Mouse (Mus musculus) adrenal gland, postnatal 25 days (tissue): ENCODE measurements around the gene Eif4e3. TPM values are rescaled to one million over a fixed set of nuclear protein-coding genes. Genes with fewer than 3 reads are reported as not detected.

ENCODE experiments used
- DNase-seq: peaks from one replicate; pipeline ENCODE4 v3.0.0; 2021; ENCODE audit warnings: mixed read lengths
- total RNA-seq: library from RNA; stranded (reverse); gene quantifications from 2 replicates; pipeline ENCODE4 v1.2.3, GENCODE M21; 2021

Eif4e3 gene
- total RNA-seq, 1 experiment from 2014 or later, result 22.0 TPM

DNA sequence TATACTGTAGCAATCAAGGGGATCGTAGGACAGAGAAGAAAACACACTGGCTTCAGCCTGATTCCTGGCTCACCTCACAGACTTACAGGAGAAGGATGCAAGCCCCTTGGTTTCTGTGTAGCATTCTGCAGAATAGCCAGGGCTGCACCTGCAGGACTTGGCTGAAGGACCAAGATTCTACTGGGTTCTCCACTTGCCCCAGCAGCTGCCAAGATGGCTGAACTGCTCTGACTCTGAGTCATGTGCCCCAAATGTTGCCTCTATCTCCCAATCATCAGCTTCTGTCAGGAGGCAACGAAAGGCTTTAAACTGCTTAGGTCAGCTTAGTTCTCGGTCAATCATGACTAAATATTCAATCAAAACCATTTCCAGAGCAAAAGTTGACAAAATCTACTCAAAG is 42.0 kb downstream of the Eif4e3 start:
- DNase-seq, result no peak

DNA sequence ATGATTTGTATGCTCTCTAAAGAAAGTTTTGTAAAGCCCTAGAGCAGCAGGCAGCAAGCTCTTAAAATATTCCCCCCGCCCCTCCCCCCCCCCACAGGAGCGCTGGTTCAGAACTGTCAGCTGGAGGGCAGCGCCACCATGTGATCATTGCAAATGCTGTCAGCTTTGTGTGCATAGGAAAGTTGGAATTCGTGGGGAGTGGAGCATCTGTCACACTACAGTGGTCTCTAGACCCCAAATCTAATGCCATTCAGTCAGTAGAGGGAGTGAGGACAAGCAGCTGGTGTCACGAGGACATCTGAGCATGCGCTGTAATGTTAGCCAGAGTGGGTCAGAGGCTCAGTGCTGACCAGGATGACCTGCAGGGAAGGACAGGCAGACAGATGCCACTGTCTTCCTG is 42.9 kb downstream of the Eif4e3 start:
- DNase-seq, result peak; percentile 24

DNA sequence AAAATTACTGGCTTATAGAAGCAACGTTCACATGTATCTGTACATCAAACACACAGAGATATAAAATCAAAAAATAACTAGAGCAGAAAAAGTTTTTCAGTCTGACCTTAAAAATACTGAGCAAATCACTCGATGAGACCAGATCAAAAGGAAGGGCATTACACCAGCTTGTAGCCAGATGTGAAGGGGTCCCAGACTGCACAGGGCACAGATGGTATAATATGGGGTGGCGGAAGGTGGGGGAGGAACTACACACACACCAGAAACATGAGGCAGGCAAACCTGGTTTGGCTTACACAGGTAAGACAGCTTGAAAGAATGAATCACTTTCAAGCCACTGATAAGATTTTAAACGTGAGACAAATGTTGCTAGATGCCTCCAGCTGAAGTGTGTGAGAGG is 45.4 kb downstream of the Eif4e3 start:
- no peak for DNase-seq

- DNase-seq, result no peak
Observed at GRCm38 (mm10) chr6:99620471-99620870, 46.1 kb downstream of the Eif4e3 start.

GRCm38 (mm10) chr6:99619964-99620363 is 46.6 kb downstream of the Eif4e3 start:
- no peak for DNase-seq

DNA sequence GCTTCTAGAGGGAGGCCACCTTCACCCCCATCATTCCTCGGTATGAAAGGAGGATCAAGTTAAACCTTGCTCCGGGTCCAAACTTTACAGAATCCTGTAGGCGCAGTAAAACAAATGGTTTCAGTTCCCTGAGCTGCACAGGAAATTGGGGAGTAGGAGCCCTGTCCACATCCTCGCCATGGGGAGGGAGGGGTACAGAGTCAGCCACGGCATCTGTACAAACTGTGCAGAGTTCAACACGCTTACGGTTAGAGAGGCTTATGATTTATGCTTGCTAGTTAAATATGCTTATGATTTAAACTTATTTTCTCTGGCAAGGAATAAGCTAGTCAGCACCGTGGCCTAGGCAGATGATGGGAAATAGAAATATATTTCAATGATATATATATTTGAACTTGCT is 47.1 kb downstream of the Eif4e3 start:
- DNase-seq, result no peak

GRCm38 (mm10) chr6:99617867-99618266 is 48.7 kb downstream of the Eif4e3 start:
- no peak for DNase-seq

DNA sequence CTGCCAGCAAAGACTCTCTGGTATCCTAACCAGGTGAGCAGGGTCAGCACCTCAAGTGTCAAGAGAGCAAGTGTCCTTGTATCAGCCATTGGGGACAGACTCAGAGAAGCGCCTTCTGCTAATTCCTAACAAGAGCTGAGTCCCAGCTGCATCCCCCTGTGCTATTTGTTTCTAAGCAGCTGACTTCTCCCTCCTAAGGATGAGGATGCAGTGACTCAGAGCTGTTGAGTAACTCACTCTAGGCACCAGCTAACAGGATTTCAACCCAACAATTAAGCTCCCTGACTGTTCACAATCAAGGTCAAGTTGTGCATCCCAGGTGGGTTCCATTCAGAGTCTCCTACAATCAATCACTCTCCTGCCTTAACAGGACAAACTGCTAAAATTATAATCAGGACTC is 49.2 kb downstream of the Eif4e3 start:
- no peak for DNase-seq

- no peak for DNase-seq
Observed at GRCm38 (mm10) chr6:99615272-99615751, 51.3 kb downstream of the Eif4e3 start.

- DNase-seq, result no peak
Observed at GRCm38 (mm10) chr6:99614566-99615271, 51.9 kb downstream of the Eif4e3 start.

DNA sequence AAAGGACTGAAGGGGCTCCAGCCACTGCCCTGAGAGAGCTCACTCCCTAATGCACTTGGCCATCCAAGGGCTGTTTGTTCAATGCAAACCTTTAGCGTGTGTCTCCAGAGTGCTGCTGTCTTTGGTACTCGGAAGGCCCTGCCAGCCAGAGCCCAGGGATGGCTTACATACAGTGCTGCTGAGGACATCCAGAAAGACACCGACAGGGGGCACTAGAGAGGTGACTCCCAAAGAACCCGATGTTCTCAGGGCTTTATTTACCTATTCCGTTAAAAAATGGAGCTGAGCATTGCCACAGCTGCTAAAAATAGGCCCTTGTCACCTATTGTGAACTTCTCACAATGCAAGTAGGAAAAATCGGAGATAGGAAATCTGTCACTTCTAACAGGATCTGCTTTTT is 54.7 kb downstream of the Eif4e3 start:
- DNase-seq, result no peak

DNA sequence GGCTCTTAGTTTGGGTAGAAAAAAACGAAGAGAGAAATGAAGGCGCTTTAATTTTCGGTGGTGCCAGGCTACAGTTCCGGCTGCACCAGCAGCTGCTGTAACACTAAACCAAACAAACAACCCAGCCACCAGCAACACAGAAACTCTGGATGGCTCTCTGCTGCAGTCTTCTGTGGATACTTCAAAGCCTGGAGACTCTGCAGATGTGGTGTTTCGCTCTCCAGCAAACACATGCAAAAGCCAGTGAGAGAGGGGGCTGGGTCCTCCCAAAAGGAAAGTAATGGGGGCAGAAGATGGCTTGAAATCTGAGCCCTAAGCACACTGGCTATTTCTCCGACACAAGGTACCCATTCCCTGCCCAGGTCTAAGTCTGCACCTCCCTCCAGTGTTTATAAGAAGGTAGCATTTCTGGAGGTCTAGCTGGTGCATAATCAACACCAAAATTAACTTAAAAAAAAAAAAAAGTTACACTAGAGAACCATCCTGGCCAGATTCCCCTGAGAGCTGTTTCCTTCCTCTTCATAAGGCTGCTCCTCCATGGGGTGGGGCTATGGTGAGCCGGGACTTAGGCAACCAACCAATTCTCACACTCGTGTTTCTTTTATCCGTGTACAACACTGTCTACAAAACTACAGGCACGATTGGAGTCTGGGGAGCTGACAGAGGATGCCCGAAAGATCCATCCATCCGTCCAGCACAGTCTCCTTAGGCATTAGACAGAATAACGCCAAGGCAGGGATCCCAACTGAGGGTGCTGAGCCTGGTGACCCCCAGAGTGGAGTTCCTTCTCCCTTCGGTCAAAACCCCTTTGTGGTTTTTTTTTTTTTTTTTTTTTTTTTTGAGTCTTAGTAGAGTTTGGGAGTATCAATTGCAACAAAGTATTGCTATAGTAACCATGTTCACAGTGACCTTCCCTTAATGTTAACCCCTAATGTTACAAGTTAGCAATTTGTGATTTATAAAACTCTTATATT is 55.8 kb downstream of the Eif4e3 start:
- DNase-seq, result no peak

- DNase-seq, result no peak
Observed at GRCm38 (mm10) chr6:99606079-99606478, 60.5 kb downstream of the Eif4e3 start.

- DNase-seq, result peak; percentile 54
Observed at GRCm38 (mm10) chr6:99604758-99605157, 61.8 kb downstream of the Eif4e3 start.

- DNase-seq, result no peak
Observed at GRCm38 (mm10) chr6:99602434-99602833, 64.1 kb downstream of the Eif4e3 start.

DNA sequence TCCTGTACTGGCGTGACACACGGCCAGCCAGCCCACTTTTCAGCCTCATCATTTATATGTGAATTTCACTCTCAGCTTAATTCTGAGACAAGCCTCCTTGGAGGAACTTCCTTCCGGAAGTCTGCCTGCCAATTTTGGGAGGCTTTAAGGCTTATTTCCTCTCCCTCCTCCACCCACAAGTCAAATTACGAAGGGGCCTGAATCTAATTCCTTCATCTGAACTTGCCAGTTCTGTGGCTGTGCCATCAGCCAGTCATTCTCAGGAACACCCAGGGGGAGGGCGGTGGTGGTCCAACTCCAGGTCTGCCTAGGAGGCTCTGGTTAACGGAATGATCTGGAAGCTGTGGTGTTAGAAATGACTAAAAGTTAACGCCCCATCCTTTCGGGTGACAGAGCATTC is 65.7 kb downstream of the Eif4e3 start:
- no peak for DNase-seq

GRCm38 (mm10) chr6:99600168-99600793 is 66.3 kb downstream of the Eif4e3 start:
- DNase-seq, result peak; percentile 49

- no peak for DNase-seq
Observed at GRCm38 (mm10) chr6:99599651-99600050, 66.9 kb downstream of the Eif4e3 start.

GRCm38 (mm10) chr6:99599229-99599628 is 67.3 kb downstream of the Eif4e3 start:
- no peak for DNase-seq

GRCm38 (mm10) chr6:99577040-99577439 is 89.5 kb downstream of the Eif4e3 start:
- DNase-seq, result no peak

- no peak for DNase-seq
Observed at GRCm38 (mm10) chr6:99575633-99576032, 90.9 kb downstream of the Eif4e3 start.
